Mouse (Mus musculus) skeletal muscle tissue, adult 2 months (tissue): ENCODE results near the gene Cachd1.

Experiments used
- DNase-seq: peaks from one replicate; pipeline ENCODE4 v3.0.0-alpha.2; 2012; ENCODE audit warnings: low read depth, low spot score

The Cachd1 gene

GRCm38 (mm10) chr4:100922816-100923554 lies 146.5 kb downstream of the Cachd1 start:
- peak; percentile 9 for DNase-seq

GRCm38 (mm10) chr4:100923598-100923997 lies 147.1 kb downstream of the Cachd1 start:
- no peak for DNase-seq

- DNase-seq: no peak
Measured at GRCm38 (mm10) chr4:100924276-100924675, 147.8 kb downstream of the Cachd1 start.

DNA sequence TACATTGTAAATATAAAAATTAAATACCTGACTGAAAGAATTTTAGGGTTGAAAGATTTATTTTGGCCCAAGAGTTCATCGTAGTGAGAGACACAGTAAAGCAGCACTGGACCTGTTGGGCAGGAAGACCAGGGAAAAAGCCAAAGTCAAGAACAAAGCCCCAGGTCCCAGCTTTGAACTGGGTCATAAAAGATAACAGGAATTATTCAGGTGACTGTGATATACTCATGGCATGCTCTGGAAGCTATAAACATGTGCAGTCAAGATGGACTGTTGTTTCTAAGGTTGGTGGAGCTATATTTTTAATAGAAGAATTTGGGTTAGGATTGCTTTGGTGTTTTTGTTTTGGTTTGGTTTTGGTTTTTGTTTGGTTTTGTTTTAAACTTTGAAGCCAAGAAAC lies 148.7 kb downstream of the Cachd1 start:
- DNase-seq: no peak

- no peak for DNase-seq
Measured at GRCm38 (mm10) chr4:100926608-100927007, 150.1 kb downstream of the Cachd1 start.

DNA sequence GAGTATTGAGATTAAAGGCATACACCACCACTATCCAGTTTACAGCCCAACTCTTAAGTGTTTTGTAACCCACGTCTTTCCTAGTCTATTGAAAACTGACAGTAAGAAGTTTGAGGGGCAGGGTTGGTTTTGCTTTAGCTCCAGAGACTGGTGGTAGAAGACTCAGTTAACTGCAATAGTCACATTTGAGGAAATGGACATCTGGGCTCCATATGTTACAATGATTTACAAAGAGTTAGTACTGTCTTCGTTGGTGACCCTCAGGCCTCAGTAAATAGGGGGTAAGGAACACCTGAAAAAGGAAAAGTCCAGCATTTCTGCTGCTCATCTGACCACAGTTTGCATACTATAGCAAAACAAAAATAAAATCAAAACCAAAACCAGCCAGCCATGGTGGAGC lies 150.6 kb downstream of the Cachd1 start:
- DNase-seq: no peak

GRCm38 (mm10) chr4:100943689-100944088 lies 167.2 kb downstream of the Cachd1 start:
- DNase-seq: no peak

GRCm38 (mm10) chr4:100944276-100944675 lies 167.8 kb downstream of the Cachd1 start:
- DNase-seq: peak; percentile 2

DNA sequence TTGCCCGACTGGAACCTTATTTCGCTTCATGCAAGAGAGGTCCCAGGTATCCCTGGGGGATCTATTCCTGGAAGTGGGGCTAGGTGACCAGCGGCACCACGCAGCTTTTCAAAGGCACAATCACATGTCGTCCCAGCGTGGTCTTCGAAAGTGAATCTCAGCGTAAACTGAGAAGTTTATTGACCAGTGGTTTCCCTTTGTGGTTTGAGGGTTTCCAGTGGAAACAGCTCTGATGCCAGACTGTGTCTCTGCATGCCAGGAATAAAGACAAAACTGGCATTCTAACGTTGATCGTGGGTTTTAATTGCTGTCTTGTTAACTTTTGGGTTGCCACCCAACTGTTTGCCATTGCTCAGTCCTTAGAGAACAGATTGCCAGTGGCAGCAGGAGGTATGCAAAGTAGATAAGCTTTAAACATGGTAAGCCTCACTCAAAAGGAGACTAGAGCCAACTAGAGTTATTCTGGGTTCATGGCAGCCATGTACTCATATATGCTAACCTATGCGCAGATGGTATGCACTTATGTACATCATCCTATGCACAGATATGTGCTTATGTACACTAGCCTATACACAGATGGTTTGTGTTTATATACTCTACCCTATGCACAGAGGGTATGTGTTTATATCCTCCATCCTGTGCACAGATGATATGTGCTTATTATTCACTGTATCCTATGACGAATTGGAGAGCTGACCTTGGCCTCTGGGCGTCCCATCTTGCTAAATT lies 168.9 kb downstream of the Cachd1 start:
- DNase-seq: no peak

DNA sequence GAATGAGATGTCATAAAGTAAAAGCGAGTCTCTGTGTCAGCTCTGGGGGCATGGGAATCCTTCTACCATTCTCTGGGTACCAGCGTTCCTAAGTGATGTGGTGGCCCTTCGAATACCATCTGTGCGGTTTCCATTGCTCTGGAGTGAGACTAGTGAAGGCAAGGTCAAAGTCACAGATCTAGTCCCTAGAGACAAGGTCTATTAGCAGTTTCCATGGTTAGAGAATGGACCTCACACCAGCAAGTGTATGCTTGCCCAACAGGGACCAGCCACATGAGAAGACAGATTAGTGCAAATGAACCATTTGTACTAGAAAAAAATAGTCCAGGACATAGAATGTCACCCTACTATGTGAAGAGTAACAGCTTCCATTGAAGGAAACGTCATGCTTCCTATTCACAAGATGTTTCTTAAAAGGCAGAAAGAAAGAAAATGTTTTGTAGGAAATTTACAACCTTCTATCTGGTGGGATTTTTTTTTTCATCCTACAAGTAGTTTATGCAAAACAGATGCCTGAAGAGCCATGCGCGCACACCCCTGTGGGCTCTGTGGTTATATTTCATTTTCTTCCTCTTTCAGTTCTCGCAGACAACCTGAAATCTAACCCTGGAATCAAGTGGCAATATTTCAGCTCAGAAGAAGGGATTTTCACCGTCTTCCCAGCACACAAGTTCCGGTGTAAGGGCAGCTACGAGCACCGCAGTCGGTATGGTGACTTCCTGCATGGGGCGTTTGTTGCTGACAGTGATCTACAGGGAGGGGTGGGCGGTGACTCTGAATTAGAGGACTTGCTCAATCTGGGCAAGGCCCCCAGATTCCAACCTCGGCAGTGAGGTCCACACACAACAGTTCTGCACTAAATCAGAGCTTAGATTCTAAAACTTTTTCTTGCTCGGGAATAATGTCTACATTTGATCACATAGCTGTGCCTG lies 172.3 kb downstream of the Cachd1 start:
- DNase-seq: peak; percentile 20

DNA sequence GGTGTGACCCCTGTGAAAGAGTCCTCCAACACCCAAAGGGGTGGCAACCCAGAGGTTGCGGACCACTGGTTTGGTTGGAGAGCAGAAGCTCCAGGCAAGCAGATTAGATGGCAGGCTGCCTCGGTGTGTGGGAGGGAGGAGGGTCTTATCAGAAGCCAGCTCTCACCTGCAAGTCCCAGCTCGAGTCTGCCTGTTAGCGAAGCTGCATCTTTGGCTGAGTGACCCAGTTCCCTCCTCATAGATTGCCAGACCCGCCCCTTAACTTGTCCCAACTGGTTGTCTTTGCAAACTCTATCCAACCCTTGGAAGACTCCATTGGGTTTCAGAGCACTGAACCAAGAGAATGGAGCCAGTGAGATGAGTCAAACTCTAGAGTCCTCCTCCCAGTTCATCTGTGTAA lies 173.8 kb downstream of the Cachd1 start:
- no peak for DNase-seq

DNA sequence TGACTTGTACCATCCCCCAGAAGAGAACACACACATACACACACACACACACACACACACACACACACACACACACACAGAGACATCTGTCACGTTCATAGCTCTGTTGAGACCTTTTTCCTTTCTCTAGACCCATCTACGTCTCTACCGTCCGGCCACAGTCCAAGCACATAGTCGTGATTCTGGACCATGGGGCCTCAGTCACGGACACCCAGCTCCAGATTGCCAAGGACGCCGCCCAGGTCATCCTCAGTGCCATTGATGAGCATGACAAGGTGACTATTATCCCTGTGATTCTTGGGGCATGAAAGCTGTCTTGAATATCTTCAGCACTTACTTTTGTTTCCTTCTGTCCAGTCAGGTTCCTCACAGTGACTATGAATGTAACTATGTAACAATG lies 175.4 kb downstream of the Cachd1 start:
- no peak for DNase-seq

GRCm38 (mm10) chr4:100963341-100963740 lies 186.9 kb downstream of the Cachd1 start:
- DNase-seq: no peak

GRCm38 (mm10) chr4:100963796-100964195 lies 187.3 kb downstream of the Cachd1 start:
- DNase-seq: no peak

DNA sequence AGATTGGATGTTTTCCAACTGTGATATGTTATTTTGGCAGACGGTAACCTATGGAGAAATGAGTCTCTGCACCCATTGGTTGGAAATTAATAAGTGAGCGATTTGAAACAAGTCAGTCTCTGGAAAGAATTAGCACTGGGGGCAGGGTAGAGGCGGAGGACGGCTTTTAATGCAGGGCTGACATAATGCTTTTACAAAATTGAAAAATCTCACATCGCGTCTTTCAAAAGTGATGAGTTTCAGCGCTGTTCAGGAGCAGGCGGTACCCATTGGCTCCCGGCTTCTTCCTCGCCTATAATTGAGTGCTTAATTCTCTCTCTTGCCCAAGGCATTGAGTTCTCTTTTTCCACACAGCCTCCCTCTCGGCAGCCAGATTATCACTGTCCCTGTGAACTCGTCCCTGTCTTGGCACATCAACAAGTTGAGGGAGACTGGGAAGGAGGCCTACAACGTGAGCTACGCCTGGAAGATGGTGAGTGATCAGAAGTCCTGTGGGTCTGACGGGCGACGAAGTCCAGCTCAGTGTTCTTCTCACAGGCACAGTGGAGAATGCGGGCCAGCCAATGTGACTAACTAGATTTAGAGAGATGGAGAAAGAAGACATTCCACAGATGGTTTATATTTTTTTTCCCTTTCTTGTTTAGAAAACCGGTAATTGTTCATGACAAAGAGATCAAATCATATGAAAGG lies 191.4 kb downstream of the Cachd1 start:
- DNase-seq: peak; percentile 39

DNA sequence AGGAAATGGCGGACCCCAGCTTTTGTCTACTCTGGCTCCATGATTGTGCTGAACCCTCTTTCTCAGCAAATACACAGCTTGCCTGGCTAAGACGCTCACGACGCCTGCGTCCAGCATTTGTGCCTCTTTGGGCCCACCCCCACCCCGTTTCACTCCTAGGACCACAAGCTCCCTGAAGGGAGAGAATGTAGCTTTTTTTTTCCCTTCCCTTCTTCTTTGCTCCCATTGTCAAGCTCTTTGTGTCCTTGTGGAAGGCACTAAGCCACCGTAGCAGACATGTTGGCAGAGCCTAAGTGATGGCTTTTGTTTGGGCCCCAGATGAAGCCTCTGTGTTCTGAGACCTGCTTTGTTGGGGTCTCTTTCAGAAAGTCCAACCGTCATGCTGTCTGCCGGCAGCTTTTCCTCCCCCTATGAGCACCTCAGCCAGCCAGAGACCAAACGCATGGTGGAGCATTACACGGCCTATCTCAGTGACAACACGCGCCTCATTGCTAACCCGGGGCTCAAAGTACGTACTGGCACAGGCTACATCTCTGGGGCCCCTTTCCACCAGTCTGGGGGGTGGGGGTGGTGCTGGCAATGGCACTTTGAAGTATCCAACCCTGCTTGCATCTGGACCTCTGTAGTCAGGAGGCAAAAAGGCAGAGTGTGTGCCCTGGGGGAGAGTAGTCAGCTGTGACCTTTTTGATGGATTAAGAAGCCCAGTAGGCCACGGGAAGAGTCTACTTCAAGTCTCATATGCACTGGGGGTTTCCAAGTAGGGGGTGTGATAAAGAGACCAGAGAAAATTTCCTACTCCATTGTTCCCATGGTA lies 197.4 kb downstream of the Cachd1 start:
- no peak for DNase-seq

DNA sequence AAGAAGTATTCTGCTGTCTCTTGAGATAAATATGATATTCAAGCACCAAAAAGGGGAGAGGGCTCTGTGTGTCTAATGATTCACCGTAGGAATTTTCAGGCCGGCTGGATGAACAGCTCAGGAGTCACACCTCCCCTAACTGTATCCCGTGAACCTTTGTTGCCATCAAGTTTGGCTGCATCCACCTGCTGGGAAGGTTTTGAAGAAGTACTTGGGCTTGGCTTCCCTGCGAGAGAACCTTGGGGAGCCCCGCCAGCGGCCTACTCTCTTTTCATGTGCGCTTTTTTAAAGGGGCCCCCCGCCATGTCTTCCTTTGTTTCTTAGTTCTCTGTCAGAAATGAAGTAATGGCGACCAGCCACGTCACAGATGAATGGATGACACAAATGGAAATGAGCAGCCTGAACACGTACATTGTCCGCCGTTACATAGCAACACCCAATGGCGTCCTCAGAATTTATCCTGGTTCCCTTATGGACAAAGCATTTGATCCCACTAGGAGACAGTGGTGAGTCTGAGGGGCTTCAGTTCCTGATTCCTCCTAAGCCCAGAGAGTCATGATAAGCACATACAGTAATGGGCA lies 198.1 kb downstream of the Cachd1 start:
- no peak for DNase-seq

DNA sequence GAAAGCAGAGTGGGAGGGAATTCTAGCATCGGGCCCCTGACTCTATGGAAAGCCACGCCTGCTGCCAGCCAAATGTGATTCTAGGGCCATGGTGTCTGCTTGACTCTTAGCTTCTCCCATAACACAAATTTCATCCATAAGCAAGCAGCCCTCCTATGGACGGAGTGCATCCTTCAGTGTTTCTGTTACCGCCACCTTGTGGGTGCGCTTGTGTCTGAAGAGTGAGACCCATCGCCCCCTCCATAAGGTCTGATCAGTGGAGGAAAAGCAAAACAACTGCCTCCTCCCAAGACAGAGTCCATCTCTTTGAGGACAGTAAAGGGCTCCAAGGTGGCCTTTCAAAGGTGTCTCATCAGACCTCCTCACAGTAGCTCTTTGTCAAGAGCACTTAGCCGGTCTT lies 201.0 kb downstream of the Cachd1 start:
- no peak for DNase-seq

DNA sequence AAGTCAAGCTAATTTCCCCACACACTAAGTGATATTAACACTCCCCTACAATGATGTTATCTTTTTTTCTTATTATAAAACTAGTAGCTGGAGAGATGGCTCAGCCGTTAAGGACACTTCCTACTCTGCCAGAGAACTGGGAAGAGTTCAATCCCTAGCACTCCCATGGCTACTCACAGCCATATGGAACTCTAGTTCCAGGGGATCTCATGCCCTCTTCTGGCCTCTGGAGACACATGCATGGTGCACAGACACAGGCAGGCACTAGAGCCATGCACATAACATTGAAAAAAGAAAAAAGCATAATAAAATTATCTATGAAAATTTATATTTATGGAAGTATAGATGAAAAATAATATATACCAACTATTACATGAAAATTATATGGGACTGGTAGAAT lies 210.7 kb downstream of the Cachd1 start:
- no peak for DNase-seq

GRCm38 (mm10) chr4:100988231-100988799 lies 211.8 kb downstream of the Cachd1 start:
- DNase-seq: no peak
